Mouse (Mus musculus): ENCODE data around the gene Hpca. TPM values are rescaled to one million over a fixed set of nuclear protein-coding genes. Genes with fewer than 3 reads are reported as not detected.

The Hpca gene
- polyA plus RNA-seq, 1 experiment from 2014 or later: 4.6 TPM

GRCm38 (mm10) chr4:129149321-129149720 lies 27.5 kb upstream of the Hpca start:
- no peak overlapping the region for H3K4me3 ChIP-seq (ENCODE audit: low read depth, low read length)
- no peak overlapping the region; the same call in 1 of the 2 replicates for H3K27ac ChIP-seq (ENCODE audit: low read depth, low read length)
- H3K9ac ChIP-seq (ENCODE audit: low read depth, low read length): no peak overlapping the region
- H3K4me2 ChIP-seq (replicated peaks; ENCODE audit: low read depth): no peak overlapping the region
- no peak for TF ChIP-seq CTCF (IDR thresholded peaks at IDR 0.05; ENCODE audit: low read depth)
- 88% methylated on average over 1 of the region's 1 CpGs for WGBS
- H3K4me1 ChIP-seq (replicated peaks; ENCODE audit: control insufficient read depth, insufficient read depth, low read length): no peaks in the 10 kb centered on the region; the same call in 1 of the 2 replicates
- no peaks in the 10 kb centered on the region for H3K9me3 ChIP-seq (ENCODE audit: control insufficient read depth)
- peaks cover 10% of the 10 kb centered on the region for H3K36me3 ChIP-seq (ENCODE audit: control insufficient read depth, insufficient read depth)
- no peaks in the 10 kb centered on the region for H3K27me3 ChIP-seq (replicated peaks; ENCODE audit: control insufficient read depth, insufficient read depth, low read length)
- ATAC-seq: no peak

- TF ChIP-seq CTCF (IDR thresholded peaks at IDR 0.05; ENCODE audit: low read depth): no peak
- Histone ChIP-seq H3K4me1 (replicated peaks; ENCODE audit: control insufficient read depth, insufficient read depth, low read length) (no peaks in the 10 kb centered on the region; the same call in 1 of the 2 replicates), H3K9ac (ENCODE audit: low read depth, low read length) (no peak overlapping the region), H3K27ac (ENCODE audit: low read depth, low read length) (no peak overlapping the region), H3K4me3 (ENCODE audit: low read depth, low read length) (no peak overlapping the region), H3K4me2 (replicated peaks; ENCODE audit: low read depth) (no peak overlapping the region), H3K27me3 (replicated peaks; ENCODE audit: control insufficient read depth, insufficient read depth, low read length) (no peaks in the 10 kb centered on the region), H3K9me3 (ENCODE audit: control insufficient read depth) (no peaks in the 10 kb centered on the region), H3K36me3 (ENCODE audit: control insufficient read depth, insufficient read depth) (peaks cover 9% of the 10 kb centered on the region)
- no peak for ATAC-seq
- 82% methylated on average over 13 of the region's 13 CpGs for WGBS
These were observed 25.8 kb upstream of the Hpca start for GRCm38 (mm10) chr4:129147552-129148103.

- no peak for TF ChIP-seq CTCF (IDR thresholded peaks at IDR 0.05; ENCODE audit: low read depth)
- WGBS: 42% methylated on average over 2 of the region's 2 CpGs
- ATAC-seq: no peak
- H3K36me3 ChIP-seq (ENCODE audit: control insufficient read depth, insufficient read depth): peaks cover 5% of the 10 kb centered on the region
- H3K4me3 ChIP-seq (ENCODE audit: low read depth, low read length): no peak overlapping the region
- no peak overlapping the region for H3K9ac ChIP-seq (ENCODE audit: low read depth, low read length)
- no peaks in the 10 kb centered on the region for H3K27me3 ChIP-seq (replicated peaks; ENCODE audit: control insufficient read depth, insufficient read depth, low read length)
- H3K4me2 ChIP-seq (replicated peaks; ENCODE audit: low read depth): no peak overlapping the region
- H3K27ac ChIP-seq (ENCODE audit: low read depth, low read length): no peak overlapping the region; the same call in 1 of the 2 replicates
- H3K9me3 ChIP-seq (ENCODE audit: control insufficient read depth): no peaks in the 10 kb centered on the region
- peaks cover 4% of the 10 kb centered on the region; the same call in 1 of the 2 replicates for H3K4me1 ChIP-seq (replicated peaks; ENCODE audit: control insufficient read depth, insufficient read depth, low read length)
These were observed 24.6 kb upstream of the Hpca start for GRCm38 (mm10) chr4:129146392-129146791.

- Histone ChIP-seq H3K9ac (ENCODE audit: low read depth, low read length) (no peak overlapping the region), H3K9me3 (ENCODE audit: control insufficient read depth) (no peaks in the 10 kb centered on the region), H3K4me2 (replicated peaks; ENCODE audit: low read depth) (no peak overlapping the region; the same call in 1 of the 2 replicates), H3K36me3 (ENCODE audit: control insufficient read depth, insufficient read depth) (peaks cover 5% of the 10 kb centered on the region), H3K27me3 (replicated peaks; ENCODE audit: control insufficient read depth, insufficient read depth, low read length) (no peaks in the 10 kb centered on the region), H3K27ac (ENCODE audit: low read depth, low read length) (no peak overlapping the region), H3K4me3 (ENCODE audit: low read depth, low read length) (no peak overlapping the region), H3K4me1 (replicated peaks; ENCODE audit: control insufficient read depth, insufficient read depth, low read length) (peaks cover 4% of the 10 kb centered on the region; the same call in 1 of the 2 replicates)
- WGBS: 29% methylated on average over 4 of the region's 4 CpGs
- ATAC-seq: no peak
- TF ChIP-seq CTCF (IDR thresholded peaks at IDR 0.05; ENCODE audit: low read depth): no peak
These were observed 24.1 kb upstream of the Hpca start for GRCm38 (mm10) chr4:129145943-129146342.

GRCm38 (mm10) chr4:129145411-129145810 lies 23.6 kb upstream of the Hpca start:
- no peak overlapping the region for H3K4me2 ChIP-seq (replicated peaks; ENCODE audit: low read depth)
- WGBS: 33% methylated on average over 4 of the region's 4 CpGs
- H3K27ac ChIP-seq (ENCODE audit: low read depth, low read length): no peak overlapping the region
- no peaks in the 10 kb centered on the region for H3K27me3 ChIP-seq (replicated peaks; ENCODE audit: control insufficient read depth, insufficient read depth, low read length)
- no peak overlapping the region for H3K4me3 ChIP-seq (ENCODE audit: low read depth, low read length)
- no peak for ATAC-seq
- peaks cover 5% of the 10 kb centered on the region for H3K36me3 ChIP-seq (ENCODE audit: control insufficient read depth, insufficient read depth)
- H3K9ac ChIP-seq (ENCODE audit: low read depth, low read length): no peak overlapping the region
- H3K4me1 ChIP-seq (replicated peaks; ENCODE audit: control insufficient read depth, insufficient read depth, low read length): peaks cover 4% of the 10 kb centered on the region; the same call in 1 of the 2 replicates
- TF ChIP-seq CTCF (IDR thresholded peaks at IDR 0.05; ENCODE audit: low read depth): no peak
- no peaks in the 10 kb centered on the region for H3K9me3 ChIP-seq (ENCODE audit: control insufficient read depth)

GRCm38 (mm10) chr4:129144401-129145367 lies 22.8 kb upstream of the Hpca start:
- TF ChIP-seq CTCF (IDR thresholded peaks at IDR 0.05; ENCODE audit: low read depth): no peak
- Histone ChIP-seq H3K9ac (ENCODE audit: low read depth, low read length) (no peak overlapping the region), H3K4me3 (ENCODE audit: low read depth, low read length) (no peak overlapping the region), H3K4me1 (replicated peaks; ENCODE audit: control insufficient read depth, insufficient read depth, low read length) (peaks cover 4% of the 10 kb centered on the region; the same call in 1 of the 2 replicates), H3K9me3 (ENCODE audit: control insufficient read depth) (no peaks in the 10 kb centered on the region), H3K27me3 (replicated peaks; ENCODE audit: control insufficient read depth, insufficient read depth, low read length) (no peaks in the 10 kb centered on the region), H3K4me2 (replicated peaks; ENCODE audit: low read depth) (no peak overlapping the region), H3K36me3 (ENCODE audit: control insufficient read depth, insufficient read depth) (peaks cover 1% of the 10 kb centered on the region), H3K27ac (ENCODE audit: low read depth, low read length) (no peak overlapping the region)
- WGBS: 60% methylated on average over 16 of the region's 16 CpGs
- ATAC-seq: no peak

All from intestine, postnatal 0 days (tissue).